Mouse (Mus musculus): ENCODE results near the gene A3galt2.

- TF ChIP-seq CTCF (conservative IDR thresholded peaks at IDR 0.05; ENCODE audit: low read length) (no peak), POU5F1 (IDR thresholded peaks at IDR 0.05; ENCODE audit: borderline replicate concordance, low read length) (no peak)
Measured at GRCm38 (mm10) chr4:128806043-128806826, 51.1 kb downstream of the A3galt2 start, which contains the start of gene Zfp362.
